Mouse (Mus musculus) small intestine, adult 2 months (tissue): ENCODE data around the gene Olfr1233. TPM values are rescaled to one million over a fixed set of nuclear protein-coding genes. Genes with fewer than 3 reads are reported as not detected.

Source experiments
- H3K27ac ChIP-seq: fragments of 200-500 bp; 2 replicates; pipeline ENCODE4 v1.5.1; 2012; ENCODE audit warnings: low read depth, low read length, control low read depth, inconsistent platforms; ENCODE audit not compliant: insufficient read depth
- H3K27me3 ChIP-seq: fragments of 200-500 bp; 2 replicates; pipeline ENCODE4 v1.6.1; 2012; ENCODE audit warnings: mild to moderate bottlenecking, moderate library complexity, low read length, inconsistent platforms; ENCODE audit not compliant: control insufficient read depth, insufficient read depth
- H3K36me3 ChIP-seq: fragments of 200-500 bp; 2 replicates; pipeline ENCODE4 v1.6.1; 2012; ENCODE audit warnings: mild to moderate bottlenecking, low read length, control low read depth, inconsistent platforms; ENCODE audit not compliant: control insufficient read depth, insufficient read depth
- H3K4me1 ChIP-seq: fragments of 200-500 bp; 2 replicates; pipeline ENCODE4 v1.6.1; 2012; ENCODE audit warnings: low read length, inconsistent platforms, mixed read lengths; ENCODE audit not compliant: control insufficient read depth, insufficient read depth, insufficient read length
- H3K4me3 ChIP-seq: fragments of 200-500 bp; 2 replicates; pipeline ENCODE4 v1.5.1; 2012; ENCODE audit warnings: low read depth, mild to moderate bottlenecking, control low read depth, inconsistent platforms, low read length, moderate library complexity
- CTCF ChIP-seq: fragments of 200-500 bp; IDR thresholded peaks from 2 replicates; pipeline ENCODE4 v1.5.1; 2012; ENCODE audit warnings: low read depth, mild to moderate bottlenecking, control low read depth, inconsistent platforms, low read length, moderate library complexity, mixed read lengths; ENCODE audit not compliant: insufficient replicate concordance, insufficient read length; ENCODE audit errors: extremely low read depth
- POLR2A ChIP-seq: fragments of 200-500 bp; IDR thresholded peaks from 2 replicates; pipeline ENCODE4 v1.6.1; 2012; ENCODE audit warnings: low read depth, mild to moderate bottlenecking, control low read depth, inconsistent platforms, low read length, moderate library complexity
- WGBS: fragments of 180-500 bp; shearing (Covaris S2); methylation state at CpG from one replicate; pipeline ENCODE4 v1.1.7; 2018; 5-methylcytosine and 5-hydroxymethylcytosine counted together
- polyA plus RNA-seq: library from polyadenylated mRNA; depleted of rRNA; stranded (reverse); fragments of >200 nt; gene quantifications from 2 replicates; pipeline ENCODE4 v1.2.3, GENCODE M21; 2012; rRNA removed

The Olfr1233 gene
- not detected in 2 replicates for polyA plus RNA-seq

GRCm38 (mm10) chr2:89342298-89342697 is at the start of gene Olfr1233:
Olfr1233 (minus strand) TSS chr2:89342398.
- Histone ChIP-seq H3K4me1 (no peaks in the 10 kb centered on the region), H3K27ac (no peak within 1 kb of the TSS), H3K4me3 (no peak within 1 kb of the TSS), H3K36me3 (no peaks in the 10 kb centered on the region), H3K27me3 (no peaks in the 10 kb centered on the region)
- TF ChIP-seq POLR2A (no peak), CTCF (no peak)

GRCm38 (mm10) chr2:89364765-89365164 is 22.6 kb upstream of the Olfr1233 start, which contains the start of gene Olfr1234:
Olfr1234 (minus strand) TSS chr2:89364865.
- TF ChIP-seq CTCF (no peak), POLR2A (no peak)
- H3K4me1 ChIP-seq, result no peaks in the 10 kb centered on the region
- no peak within 1 kb of the TSS for H3K27ac ChIP-seq
- H3K4me3 ChIP-seq, result no peak within 1 kb of the TSS
- H3K36me3 ChIP-seq, result no peaks in the 10 kb centered on the region
- H3K27me3 ChIP-seq, result no peaks in the 10 kb centered on the region
- 80% methylated on average over 4 of the region's 4 CpGs for WGBS

- Histone ChIP-seq H3K4me1 (no peaks in the 10 kb centered on the region), H3K36me3 (no peaks in the 10 kb centered on the region), H3K27me3 (no peaks in the 10 kb centered on the region), H3K4me3 (no peak within 1 kb of the TSS), H3K27ac (no peak within 1 kb of the TSS)
- TF ChIP-seq POLR2A, result no peak
- TF ChIP-seq CTCF, result no peak
These were observed 12.6 kb downstream of the Olfr1233 start, which contains the start of gene Olfr1232 for GRCm38 (mm10) chr2:89329575-89329974. Olfr1232 (minus strand) TSS chr2:89329675.

GRCm38 (mm10) chr2:89306974-89307373 is 35.2 kb downstream of the Olfr1233 start, which contains the start of gene Olfr1231:
Olfr1231 (minus strand) TSS chr2:89307074.
- no peak within 1 kb of the TSS for H3K27ac ChIP-seq
- WGBS, result 71% methylated on average over 2 of the region's 2 CpGs
- H3K4me1 ChIP-seq, result no peaks in the 10 kb centered on the region
- no peaks in the 10 kb centered on the region for H3K27me3 ChIP-seq
- no peak within 1 kb of the TSS for H3K4me3 ChIP-seq
- no peaks in the 10 kb centered on the region for H3K36me3 ChIP-seq
- TF ChIP-seq CTCF, result no peak
- no peak for TF ChIP-seq POLR2A

GRCm38 (mm10) chr2:89297168-89297567 is 45.0 kb downstream of the Olfr1233 start, which contains the start of gene Olfr1230:
Olfr1230 (minus strand) TSS chr2:89297268.
- WGBS, result 85% methylated on average over 1 of the region's 1 CpGs
- H3K4me3 ChIP-seq, result no peak within 1 kb of the TSS
- no peaks in the 10 kb centered on the region for H3K4me1 ChIP-seq
- no peaks in the 10 kb centered on the region for H3K36me3 ChIP-seq
- no peaks in the 10 kb centered on the region for H3K27me3 ChIP-seq
- TF ChIP-seq CTCF, result no peak
- TF ChIP-seq POLR2A, result no peak
- no peak within 1 kb of the TSS for H3K27ac ChIP-seq

DNA sequence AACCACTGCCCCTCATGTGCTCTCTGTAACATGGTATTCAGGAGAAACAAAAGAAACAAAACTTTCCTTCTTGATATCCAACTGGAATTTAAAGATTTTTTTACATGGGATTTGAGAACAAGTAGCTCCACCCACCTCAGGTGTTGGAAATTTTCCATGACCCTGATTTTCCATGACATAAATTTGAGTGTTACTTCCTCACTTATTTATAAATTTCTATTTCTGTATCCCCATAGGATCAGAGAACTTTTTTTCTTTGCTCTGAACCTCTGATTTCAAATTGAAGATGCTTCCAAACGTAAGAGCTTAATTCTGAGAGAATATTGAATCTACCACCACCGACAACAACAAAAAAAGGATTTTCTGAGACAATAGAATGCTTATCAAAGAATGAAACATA is 54.3 kb downstream of the Olfr1233 start, which contains the start of gene Olfr1229:
Gene Olfr1229 (minus strand): TSS at position 101 of the 400 bp plus-strand sequence.
- H3K27ac ChIP-seq, result no peak within 1 kb of the TSS
- WGBS, result 72% methylated on average over 2 of the region's 2 CpGs
- no peaks in the 10 kb centered on the region for H3K27me3 ChIP-seq

More for the DNA sequence above, 54.3 kb downstream of the Olfr1233 start, which contains the start of gene Olfr1229:
- H3K4me1 ChIP-seq, result no peaks in the 10 kb centered on the region
- no peak within 1 kb of the TSS for H3K4me3 ChIP-seq
- TF ChIP-seq CTCF (no peak), POLR2A (no peak)
- H3K36me3 ChIP-seq, result no peaks in the 10 kb centered on the region

Other genes starting within 250 kb of the Olfr1233 start
- not detected in 2 replicates for gene Olfr1220, start 235.6 kb downstream of the Olfr1233 start, polyA plus RNA-seq
- not detected in 2 replicates for gene Olfr1221, start 225.1 kb downstream of the Olfr1233 start, polyA plus RNA-seq
- not detected in 2 replicates for gene Olfr1222, start 209.3 kb downstream of the Olfr1233 start, polyA plus RNA-seq
- gene Olfr1223, start 190.8 kb downstream of the Olfr1233 start, polyA plus RNA-seq, result not detected in 2 replicates
- not detected in 2 replicates for gene Olfr1224-ps1, start 178.3 kb downstream of the Olfr1233 start, polyA plus RNA-seq
- gene Olfr1225, start 167.7 kb downstream of the Olfr1233 start, polyA plus RNA-seq, result not detected in 2 replicates
- gene Olfr1226, start 142.3 kb downstream of the Olfr1233 start, polyA plus RNA-seq, result not detected in 2 replicates
- not detected in 2 replicates for gene Olfr1228, start 88.3 kb downstream of the Olfr1233 start, polyA plus RNA-seq
- not detected in 2 replicates for gene Olfr1229, start 54.4 kb downstream of the Olfr1233 start, polyA plus RNA-seq
- not detected in 2 replicates for gene Olfr1230, start 45.1 kb downstream of the Olfr1233 start, polyA plus RNA-seq
- gene Olfr1231, start 35.3 kb downstream of the Olfr1233 start, polyA plus RNA-seq, result not detected in 2 replicates
- not detected in 2 replicates for gene Olfr1232, start 12.7 kb downstream of the Olfr1233 start, polyA plus RNA-seq
- not detected in 2 replicates for gene Olfr1234, start 22.5 kb upstream of the Olfr1233 start, polyA plus RNA-seq
- not detected in 2 replicates for gene Olfr1238, start 67.3 kb upstream of the Olfr1233 start, polyA plus RNA-seq
- gene Olfr1239, start 78.0 kb upstream of the Olfr1233 start, polyA plus RNA-seq, result not detected in 2 replicates
- not detected in 2 replicates for gene Olfr1240, start 100.6 kb upstream of the Olfr1233 start, polyA plus RNA-seq
- not detected in 2 replicates for gene Olfr1241, start 144.7 kb upstream of the Olfr1233 start, polyA plus RNA-seq
- not detected in 2 replicates for gene Olfr1242, start 155.9 kb upstream of the Olfr1233 start, polyA plus RNA-seq
- not detected in 2 replicates for gene Olfr1243, start 189.1 kb upstream of the Olfr1233 start, polyA plus RNA-seq
- gene Olfr1245, start 236.0 kb upstream of the Olfr1233 start, polyA plus RNA-seq, result not detected in 2 replicates